Mouse (Mus musculus): ENCODE results near the gene Ctf1. TPM values are rescaled to one million over a fixed set of nuclear protein-coding genes. Genes with fewer than 3 reads are reported as not detected.

Ctf1 gene
- polyA plus RNA-seq, 1 experiment from 2014 or later: 5.3 TPM

DNA sequence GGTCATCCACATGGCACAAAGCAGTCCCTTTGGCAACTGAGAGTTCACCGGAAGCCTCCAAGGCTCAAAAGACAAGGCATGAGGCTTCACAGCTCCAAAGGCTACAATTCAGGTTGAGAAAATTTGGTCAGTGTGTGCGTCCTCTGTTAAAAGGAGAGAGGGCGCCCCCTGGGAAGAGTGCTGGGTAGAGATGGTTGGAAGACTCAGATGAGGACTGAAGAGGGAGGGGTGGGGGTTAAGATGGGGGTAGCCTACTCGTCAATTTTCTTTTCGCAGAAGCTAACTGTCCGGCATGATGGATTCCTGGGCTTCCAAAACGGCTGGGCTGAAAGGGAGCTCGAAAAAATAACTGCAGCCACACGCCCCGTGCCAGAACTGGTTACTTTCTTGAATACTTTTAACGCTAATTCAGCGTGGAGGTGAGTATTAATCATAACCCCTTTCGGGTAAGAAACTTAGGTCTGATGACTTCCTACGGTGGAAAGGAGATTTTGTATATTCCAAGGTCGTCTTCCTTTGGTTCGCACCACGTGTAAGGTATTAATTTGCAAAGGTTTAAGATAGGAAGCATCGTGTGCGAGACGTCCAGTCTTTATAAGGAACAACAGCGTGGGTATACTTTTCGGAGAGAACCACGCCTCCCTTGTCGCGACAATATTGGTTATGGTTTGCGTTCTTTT, 32.0 kb downstream of the Ctf1 start, which contains the start of gene Fbxl19:
Gene Fbxl19 (plus strand): TSS at position 178 of the 680 bp plus-strand sequence.
- Histone ChIP-seq H3K4me2 (ENCODE audit: low read length) (peak within 1 kb of the TSS; percentile 89), H3K4me3 (ENCODE audit: low read depth, low read length) (peak within 1 kb of the TSS; percentile 87), H3K4me1 (ENCODE audit: control insufficient read depth, insufficient read depth, low read length) (peaks cover 11% of the 10 kb centered on the region; the same call in 1 of the 2 replicates), H3K36me3 (ENCODE audit: control insufficient read depth, insufficient read depth, low read length) (peaks cover 17% of the 10 kb centered on the region), H3K9me3 (replicated peaks; ENCODE audit: control insufficient read depth, low read length) (no peaks in the 10 kb centered on the region), H3K27me3 (replicated peaks; ENCODE audit: control insufficient read depth, insufficient read depth, low read length) (no peaks in the 10 kb centered on the region), H3K9ac (ENCODE audit: low read length) (peak within 1 kb of the TSS; percentile 65), H3K27ac (ENCODE audit: low read depth, low read length) (peak within 1 kb of the TSS; percentile 93)
- ATAC-seq (no peak), DNase-seq (ENCODE audit: low spot score) (peak; percentile 80)
- under 1% methylated on average over 26 of the region's 26 CpGs for WGBS

DNA sequence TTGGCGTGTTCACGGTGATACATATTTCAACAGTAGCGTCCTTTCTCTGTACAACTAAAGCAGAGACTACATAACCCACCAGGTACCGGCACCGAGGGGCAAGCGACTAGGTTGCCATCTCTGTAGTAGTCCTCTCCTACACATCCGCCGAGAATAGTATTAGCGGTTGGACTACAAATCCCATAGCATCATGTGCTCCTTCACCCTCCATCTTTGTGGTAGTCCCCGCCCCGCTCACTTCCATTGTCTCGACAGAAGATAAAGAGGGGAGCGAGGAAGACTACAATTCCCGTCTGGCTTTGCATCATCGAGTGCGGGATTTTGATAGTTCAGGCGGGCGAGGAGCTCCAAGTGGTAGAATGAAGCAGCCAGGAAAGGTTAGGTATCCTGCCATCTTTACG, 32.7 kb downstream of the Ctf1 start:
- peak overlapping the region; percentile 89 for H3K4me2 ChIP-seq (ENCODE audit: low read length)

DNA sequence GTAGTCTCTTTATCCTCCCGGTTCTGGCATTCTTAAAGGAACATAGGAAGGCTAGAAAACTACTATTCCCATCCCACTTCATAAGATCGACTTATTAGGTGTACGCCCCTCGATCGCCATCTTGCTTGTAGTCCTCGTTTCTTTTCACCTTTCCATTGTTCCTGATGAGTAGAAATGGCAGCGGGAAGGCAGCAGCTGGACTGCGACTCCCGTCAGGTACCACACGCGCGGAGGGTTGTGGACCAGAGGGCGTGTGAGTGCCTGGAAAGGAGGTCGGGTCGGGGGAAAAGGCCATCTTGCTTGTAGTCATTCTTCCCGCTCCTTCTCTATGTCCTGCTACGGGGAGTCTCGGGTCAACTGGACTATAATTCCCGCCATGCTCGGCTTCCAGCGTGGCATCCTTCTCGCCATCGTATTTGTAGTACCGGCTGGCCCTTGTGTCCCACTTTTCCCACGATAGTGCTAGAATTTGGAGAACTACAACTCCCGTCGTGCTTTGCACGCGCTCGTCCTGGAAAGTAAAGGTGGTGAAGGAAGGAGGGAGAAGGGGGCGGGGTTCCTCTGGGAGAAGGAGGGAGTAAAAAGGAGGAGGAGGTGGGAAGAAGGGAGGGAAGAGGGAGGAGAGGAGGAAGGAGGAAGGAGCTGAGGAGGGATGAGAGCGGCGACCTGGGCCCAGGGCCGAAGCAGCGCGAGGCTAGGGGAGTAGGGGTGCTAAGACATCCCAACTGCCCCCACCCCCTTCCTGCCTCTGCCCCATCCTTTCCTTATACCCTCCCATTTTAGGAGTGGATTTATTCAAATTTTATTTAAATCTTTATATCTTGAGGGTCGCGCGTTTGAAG, 33.3 kb downstream of the Ctf1 start:
- Histone ChIP-seq H3K4me2 (ENCODE audit: low read length) (peak overlapping the region; percentile 89), H3K4me1 (ENCODE audit: control insufficient read depth, insufficient read depth, low read length) (peaks cover 11% of the 10 kb centered on the region; the same call in 1 of the 2 replicates), H3K9me3 (replicated peaks; ENCODE audit: control insufficient read depth, low read length) (no peaks in the 10 kb centered on the region), H3K4me3 (ENCODE audit: low read depth, low read length) (peak overlapping the region; percentile 87), H3K27me3 (replicated peaks; ENCODE audit: control insufficient read depth, insufficient read depth, low read length) (no peaks in the 10 kb centered on the region), H3K9ac (ENCODE audit: low read length) (peak overlapping the region; percentile 91), H3K36me3 (ENCODE audit: control insufficient read depth, insufficient read depth, low read length) (peaks cover 31% of the 10 kb centered on the region), H3K27ac (ENCODE audit: low read depth, low read length) (peak overlapping the region; percentile 93)
- ATAC-seq: peak; percentile 87
- 0% methylated on average over 39 of the region's 39 CpGs for WGBS
- peak; percentile 100 for DNase-seq (ENCODE audit: low spot score)

More for the DNA sequence above, 32.7 kb downstream of the Ctf1 start:
- Histone ChIP-seq H3K9ac (ENCODE audit: low read length) (peak overlapping the region; percentile 65), H3K4me3 (ENCODE audit: low read depth, low read length) (peak overlapping the region; percentile 87), H3K27ac (ENCODE audit: low read depth, low read length) (peak overlapping the region; percentile 93), H3K9me3 (replicated peaks; ENCODE audit: control insufficient read depth, low read length) (no peaks in the 10 kb centered on the region), H3K36me3 (ENCODE audit: control insufficient read depth, insufficient read depth, low read length) (peaks cover 24% of the 10 kb centered on the region), H3K27me3 (replicated peaks; ENCODE audit: control insufficient read depth, insufficient read depth, low read length) (no peaks in the 10 kb centered on the region), H3K4me1 (ENCODE audit: control insufficient read depth, insufficient read depth, low read length) (peaks cover 11% of the 10 kb centered on the region; the same call in 1 of the 2 replicates)
- 1% methylated on average over 19 of the region's 19 CpGs for WGBS
- DNase-seq (ENCODE audit: low spot score) (peak; percentile 100), ATAC-seq (peak; percentile 88)

DNA sequence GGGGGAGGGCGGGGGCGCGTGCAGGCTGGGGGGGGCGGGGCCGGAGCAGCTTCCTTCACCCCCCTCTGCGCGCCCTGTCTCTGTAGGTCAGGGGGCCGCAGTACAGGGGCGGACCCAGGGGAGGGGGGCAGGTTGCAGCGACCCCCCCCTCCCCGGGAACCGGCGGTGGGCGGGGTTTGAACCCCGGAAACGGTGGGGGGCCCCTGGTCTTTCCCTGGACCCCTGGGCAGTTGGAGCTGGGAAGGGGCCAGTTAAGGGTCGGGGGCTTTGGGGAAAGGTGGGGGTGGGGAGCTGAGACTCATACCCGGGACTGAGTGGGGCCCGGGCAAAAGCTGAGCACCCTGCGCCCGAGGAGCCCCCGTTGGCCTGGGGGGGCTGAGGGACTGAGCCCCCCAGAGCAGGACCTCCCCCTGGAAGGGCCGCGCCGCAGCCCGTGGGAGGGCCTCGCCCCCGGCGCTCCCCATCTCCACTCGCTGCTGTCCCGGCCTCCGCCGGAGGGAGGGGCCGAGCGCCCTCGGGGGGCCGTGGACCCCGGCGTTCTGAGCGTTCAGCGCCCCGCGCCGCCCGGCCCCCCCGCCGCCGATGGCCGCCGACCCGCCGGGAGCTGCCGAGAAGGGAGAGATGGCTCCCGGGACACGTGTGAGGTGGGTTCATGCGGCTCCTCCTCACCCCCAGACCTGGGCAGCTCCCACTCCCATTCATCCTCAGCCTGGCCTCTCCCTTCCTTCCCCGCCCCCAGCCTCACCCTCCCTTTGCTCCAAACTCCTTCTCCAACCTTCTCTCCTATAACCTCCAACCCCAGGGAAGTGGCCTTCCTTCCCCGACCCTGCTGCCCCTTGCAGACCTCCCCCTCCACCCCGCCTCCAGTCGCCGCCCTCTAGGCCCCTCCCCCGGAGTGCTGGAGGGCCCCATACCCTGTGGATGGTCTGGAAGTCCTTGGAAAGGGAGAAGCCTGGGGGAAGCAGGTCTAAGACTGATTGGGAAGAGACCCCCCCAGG, 34.3 kb downstream of the Ctf1 start:
- DNase-seq (ENCODE audit: low spot score) (peak; percentile 27), ATAC-seq (peak; percentile 0; the same call in 1 of the 2 replicates)
- no peaks in the 10 kb centered on the region for H3K27me3 ChIP-seq (replicated peaks; ENCODE audit: control insufficient read depth, insufficient read depth, low read length)
- H3K9me3 ChIP-seq (replicated peaks; ENCODE audit: control insufficient read depth, low read length): no peaks in the 10 kb centered on the region
- H3K4me2 ChIP-seq (ENCODE audit: low read length): peak overlapping the region; percentile 89
- H3K9ac ChIP-seq (ENCODE audit: low read length): peak overlapping the region; percentile 91
- H3K4me3 ChIP-seq (ENCODE audit: low read depth, low read length): peak overlapping the region; percentile 87
- peaks cover 11% of the 10 kb centered on the region; the same call in 1 of the 2 replicates for H3K4me1 ChIP-seq (ENCODE audit: control insufficient read depth, insufficient read depth, low read length)
- peak overlapping the region; percentile 84 for H3K27ac ChIP-seq (ENCODE audit: low read depth, low read length)
- under 1% methylated on average over 28 of the region's 62 CpGs for WGBS
- H3K36me3 ChIP-seq (ENCODE audit: control insufficient read depth, insufficient read depth, low read length): peaks cover 40% of the 10 kb centered on the region

DNA sequence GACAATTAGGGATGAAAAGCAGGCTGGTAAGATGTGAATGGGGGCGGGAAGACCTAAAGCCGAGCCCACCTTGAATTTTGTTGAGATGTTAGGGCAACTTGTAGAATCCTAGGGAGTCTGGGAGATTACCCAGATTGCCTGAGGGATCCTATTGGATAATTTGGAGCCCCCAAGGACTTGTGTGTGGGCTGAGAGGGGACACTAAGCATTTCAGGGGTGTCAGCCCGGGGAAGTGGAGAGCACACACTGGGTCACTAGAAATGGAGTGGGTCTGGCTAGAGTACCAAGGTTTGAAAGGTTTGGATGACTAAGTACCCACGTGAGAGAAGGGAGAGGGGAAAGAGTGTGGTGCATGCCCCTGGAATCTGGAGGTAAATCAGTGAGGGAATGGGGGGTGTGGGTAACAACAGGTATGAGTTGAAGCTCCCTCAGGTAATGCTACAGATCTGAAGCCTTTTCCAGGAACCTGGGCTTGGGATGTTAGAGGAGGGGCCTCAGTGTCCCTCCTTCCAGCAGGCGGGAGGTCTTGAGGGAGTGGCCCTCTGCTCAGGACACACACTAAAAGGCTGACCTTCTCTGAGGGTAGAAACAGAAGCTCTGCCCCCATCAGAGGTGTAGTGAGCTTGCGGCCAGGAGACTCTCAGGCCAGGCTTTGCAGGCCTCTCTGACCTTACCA, 35.2 kb downstream of the Ctf1 start:
- Histone ChIP-seq H3K27ac (ENCODE audit: low read depth, low read length) (peak overlapping the region; percentile 84; the same call in 1 of the 2 replicates), H3K4me1 (ENCODE audit: control insufficient read depth, insufficient read depth, low read length) (peaks cover 11% of the 10 kb centered on the region; the same call in 1 of the 2 replicates), H3K36me3 (ENCODE audit: control insufficient read depth, insufficient read depth, low read length) (peaks cover 49% of the 10 kb centered on the region), H3K27me3 (replicated peaks; ENCODE audit: control insufficient read depth, insufficient read depth, low read length) (no peaks in the 10 kb centered on the region), H3K4me2 (ENCODE audit: low read length) (peak overlapping the region; percentile 89), H3K9ac (ENCODE audit: low read length) (peak overlapping the region; percentile 91), H3K9me3 (replicated peaks; ENCODE audit: control insufficient read depth, low read length) (no peaks in the 10 kb centered on the region), H3K4me3 (ENCODE audit: low read depth, low read length) (peak overlapping the region; percentile 87)
- ATAC-seq: no peak
- WGBS: 32% methylated on average over 6 of the region's 6 CpGs
- no peak for DNase-seq (ENCODE audit: low spot score)

DNA sequence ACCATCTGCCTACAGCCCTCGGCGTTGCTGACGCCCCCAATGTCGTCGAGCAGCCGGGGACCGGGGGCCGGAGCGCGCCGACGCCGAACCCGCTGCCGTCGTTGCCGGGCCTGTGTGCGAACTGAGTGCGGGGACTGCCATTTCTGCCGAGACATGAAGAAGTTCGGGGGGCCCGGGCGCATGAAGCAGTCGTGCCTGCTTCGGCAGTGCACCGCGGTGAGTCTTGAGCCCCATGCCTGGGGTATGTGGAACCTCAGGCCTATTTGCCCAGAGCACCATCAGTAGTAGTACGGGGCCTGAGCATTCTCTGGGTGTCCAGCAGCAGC, 35.7 kb downstream of the Ctf1 start:
- peak overlapping the region; percentile 89; the same call in 1 of the 2 replicates for H3K4me2 ChIP-seq (ENCODE audit: low read length)
- no peak overlapping the region for H3K9ac ChIP-seq (ENCODE audit: low read length)
- peaks cover 11% of the 10 kb centered on the region; the same call in 1 of the 2 replicates for H3K4me1 ChIP-seq (ENCODE audit: control insufficient read depth, insufficient read depth, low read length)
- ATAC-seq: no peak
- H3K9me3 ChIP-seq (replicated peaks; ENCODE audit: control insufficient read depth, low read length): no peaks in the 10 kb centered on the region
- 94% methylated on average over 28 of the region's 28 CpGs for WGBS
- no peak for DNase-seq (ENCODE audit: low spot score)
- H3K27me3 ChIP-seq (replicated peaks; ENCODE audit: control insufficient read depth, insufficient read depth, low read length): no peaks in the 10 kb centered on the region
- no peak overlapping the region for H3K4me3 ChIP-seq (ENCODE audit: low read depth, low read length)
- H3K27ac ChIP-seq (ENCODE audit: low read depth, low read length): no peak overlapping the region
- H3K36me3 ChIP-seq (ENCODE audit: control insufficient read depth, insufficient read depth, low read length): peaks cover 54% of the 10 kb centered on the region

DNA sequence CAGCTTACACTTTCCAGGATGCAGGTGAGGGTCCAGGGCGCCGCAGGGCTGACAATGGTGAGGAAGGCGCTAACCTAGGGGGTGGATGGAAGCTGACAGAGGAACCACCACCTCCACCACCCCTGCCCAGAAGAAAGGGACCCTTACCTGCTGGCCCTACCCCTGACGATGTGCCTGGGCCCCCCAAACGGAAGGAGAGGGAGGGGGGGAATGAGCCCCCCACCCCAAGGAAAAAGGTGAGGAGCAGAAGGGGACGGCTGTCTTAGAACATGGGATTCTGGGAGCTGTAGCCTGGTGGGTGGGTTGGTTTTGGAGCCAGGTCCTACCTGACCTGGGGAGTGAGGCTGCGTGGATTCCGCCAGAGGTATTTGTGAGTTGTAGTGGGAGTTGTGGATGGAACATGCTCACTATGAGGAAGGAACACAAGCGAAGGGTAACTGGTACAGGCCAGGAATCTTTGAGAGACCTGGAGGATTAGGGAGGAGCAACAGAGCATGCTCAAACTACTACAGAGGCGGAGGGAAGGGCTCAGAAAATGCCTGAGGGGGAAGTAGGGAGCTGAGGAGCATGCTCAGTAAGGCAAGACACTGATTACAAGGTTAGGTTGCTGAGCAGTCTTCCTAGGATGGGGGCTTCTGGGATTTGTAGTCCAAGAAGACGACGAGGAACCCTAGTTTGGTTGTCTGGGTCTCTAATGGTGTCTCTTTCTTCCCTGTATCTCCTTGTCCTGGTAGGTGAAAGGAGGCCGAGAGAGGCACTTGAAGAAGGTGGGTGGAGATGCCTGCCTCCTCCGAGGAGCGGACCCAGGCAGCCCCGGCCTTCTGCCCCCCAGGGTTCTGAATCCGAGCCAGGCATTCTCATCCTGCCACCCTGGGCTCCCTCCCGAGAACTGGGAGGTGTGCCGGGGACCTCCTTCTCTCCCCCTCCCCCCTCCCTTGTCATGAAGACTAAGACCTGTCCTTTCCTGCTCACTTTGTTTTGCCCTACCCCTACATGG, 37.9 kb downstream of the Ctf1 start:
- Histone ChIP-seq H3K9ac (ENCODE audit: low read length) (no peak overlapping the region), H3K9me3 (replicated peaks; ENCODE audit: control insufficient read depth, low read length) (no peaks in the 10 kb centered on the region), H3K27ac (ENCODE audit: low read depth, low read length) (no peak overlapping the region), H3K27me3 (replicated peaks; ENCODE audit: control insufficient read depth, insufficient read depth, low read length) (no peaks in the 10 kb centered on the region), H3K36me3 (ENCODE audit: control insufficient read depth, insufficient read depth, low read length) (peaks cover 76% of the 10 kb centered on the region), H3K4me2 (ENCODE audit: low read length) (no peak overlapping the region), H3K4me3 (ENCODE audit: low read depth, low read length) (no peak overlapping the region), H3K4me1 (ENCODE audit: control insufficient read depth, insufficient read depth, low read length) (peaks cover 6% of the 10 kb centered on the region; the same call in 1 of the 2 replicates)
- peak; percentile 42 for DNase-seq (ENCODE audit: low spot score)
- WGBS: 84% methylated on average over 19 of the region's 19 CpGs
- no peak for ATAC-seq

All from forebrain, embryonic 14.5 days (tissue).